ENCODE assay signal across 32 mouse cellular contexts in genomic region chr3:52738386-52738785, GRCm38 (mm10).
"Had no signal": no experiment of that assay in that cellular context is flagged by ENCODE, and none has a peak within 500 bp of the region (broad histone marks: within the 10 kb centered on the region; RNA-seq: fewer than 3 reads in every experiment).

No protein-coding gene starts in this region.

- H3K27ac ChIP-seq: limb, embryonic 10.5 days; limb, embryonic 12.5 days; limb, embryonic 13.5 days; limb, embryonic 15.5 days; liver, embryonic 12.5 days; liver, embryonic 13.5 days; liver, embryonic 14.5 days; liver, embryonic 15.5 days; lung, embryonic 15.5 days; macrophage; midbrain, embryonic 10.5 days; midbrain, embryonic 12.5 days; midbrain, embryonic 13.5 days; midbrain, embryonic 15.5 days; neural tube, embryonic 12.5 days; neural tube, embryonic 13.5 days had no signal

- ATAC-seq: liver, embryonic 12.5 days; liver, postnatal 0 days; lung, postnatal 0 days; midbrain, embryonic 13.5 days; midbrain, embryonic 15.5 days; midbrain, embryonic 16.5 days had no signal

- H3K4me2 ChIP-seq: limb, embryonic 12.5 days; limb, embryonic 13.5 days; limb, embryonic 15.5 days; liver, embryonic 11.5 days; liver, embryonic 12.5 days; liver, embryonic 13.5 days; liver, embryonic 15.5 days; lung, embryonic 14.5 days; lung, embryonic 15.5 days; midbrain, embryonic 12.5 days; midbrain, embryonic 13.5 days; midbrain, embryonic 15.5 days; neural tube, embryonic 12.5 days; neural tube, embryonic 13.5 days had no signal

- H3K9ac ChIP-seq: limb, embryonic 12.5 days; limb, embryonic 13.5 days; limb, embryonic 15.5 days; liver, embryonic 12.5 days; liver, embryonic 13.5 days; liver, embryonic 14.5 days; liver, embryonic 15.5 days; liver, postnatal 0 days; lung, embryonic 14.5 days; lung, embryonic 15.5 days; midbrain, embryonic 12.5 days; midbrain, embryonic 13.5 days; midbrain, embryonic 15.5 days; neural tube, embryonic 12.5 days; neural tube, embryonic 13.5 days had no signal

- H3K9me3 ChIP-seq: limb, embryonic 10.5 days; limb, embryonic 12.5 days; limb, embryonic 13.5 days; limb, embryonic 15.5 days; liver, embryonic 12.5 days; liver, embryonic 13.5 days; liver, embryonic 15.5 days; lung, embryonic 15.5 days; megakaryocyte, embryonic 14.5 days; midbrain, embryonic 10.5 days; midbrain, embryonic 12.5 days; midbrain, embryonic 13.5 days; midbrain, embryonic 15.5 days; neural tube, embryonic 12.5 days; neural tube, embryonic 13.5 days had no signal

- H3K4me3 ChIP-seq: limb, embryonic 10.5 days; limb, embryonic 12.5 days; limb, embryonic 13.5 days; limb, embryonic 15.5 days; liver, embryonic 12.5 days; liver, embryonic 13.5 days; liver, embryonic 15.5 days; lung, embryonic 15.5 days; megakaryocyte, embryonic 14.5 days; midbrain, embryonic 10.5 days; midbrain, embryonic 12.5 days; midbrain, embryonic 13.5 days; midbrain, embryonic 15.5 days; myocyte; neural tube, embryonic 12.5 days; neural tube, embryonic 13.5 days had no signal

- H3K27me3 ChIP-seq: limb, embryonic 12.5 days; limb, embryonic 13.5 days; limb, embryonic 15.5 days; liver, embryonic 12.5 days; liver, embryonic 13.5 days; liver, embryonic 15.5 days; lung, embryonic 15.5 days; midbrain, embryonic 12.5 days; midbrain, embryonic 15.5 days; neural tube, embryonic 12.5 days; neural tube, embryonic 13.5 days had no signal

- H3K36me3 ChIP-seq: limb, embryonic 10.5 days; limb, embryonic 12.5 days; limb, embryonic 13.5 days; limb, embryonic 15.5 days; liver, embryonic 12.5 days; liver, embryonic 13.5 days; liver, embryonic 15.5 days; lung, embryonic 15.5 days; midbrain, embryonic 10.5 days; midbrain, embryonic 12.5 days; midbrain, embryonic 13.5 days; midbrain, embryonic 15.5 days; neural tube, embryonic 12.5 days; neural tube, embryonic 13.5 days had no signal

- H3K4me1 ChIP-seq: limb, embryonic 13.5 days; limb, embryonic 15.5 days; liver, embryonic 12.5 days; liver, embryonic 13.5 days; lung, embryonic 15.5 days; megakaryocyte, embryonic 14.5 days; midbrain, embryonic 10.5 days; neural tube, embryonic 12.5 days had no signal

- DNase-seq: left cerebral cortex, postnatal 4 days; liver; liver, embryonic 13.5 days; liver, postnatal 0 days; lung, adult 18-20 months; lung, adult 2 months; lung, embryonic 14.5 days; lung, postnatal 10 days; lung, postnatal 14 days; lung, postnatal 36 days; lung, postnatal 4 days; midbrain, embryonic 14.5 days had no signal
